Mouse (Mus musculus) embryonic stem cell, embryonic (primary cell): ENCODE results near the gene Btbd6.

Source experiments
- CTCF ChIA-PET, 4 experiments: fragments of 300-600 bp in 2 of 4; fragments of 350-600 bp in 2 of 4; sonication (Branson Sonifier 250); formaldehyde crosslinking; loops; one replicate each; lab custom pipeline; 2022; ENCODE audit warnings: inconsistent platforms in 2 of 4; lab: Charles Lee
- POLR2A ChIA-PET, 4 experiments: fragments of 300-600 bp in 2 of 4; fragments of 350-600 bp in 2 of 4; sonication (Branson Sonifier 250); formaldehyde crosslinking; loops; one replicate each; lab custom pipeline; 2022; ENCODE audit warnings: antibody characterized with exemption in 4 of 4, inconsistent platforms in 1 of 4; lab: Charles Lee

Btbd6 gene

DNA sequence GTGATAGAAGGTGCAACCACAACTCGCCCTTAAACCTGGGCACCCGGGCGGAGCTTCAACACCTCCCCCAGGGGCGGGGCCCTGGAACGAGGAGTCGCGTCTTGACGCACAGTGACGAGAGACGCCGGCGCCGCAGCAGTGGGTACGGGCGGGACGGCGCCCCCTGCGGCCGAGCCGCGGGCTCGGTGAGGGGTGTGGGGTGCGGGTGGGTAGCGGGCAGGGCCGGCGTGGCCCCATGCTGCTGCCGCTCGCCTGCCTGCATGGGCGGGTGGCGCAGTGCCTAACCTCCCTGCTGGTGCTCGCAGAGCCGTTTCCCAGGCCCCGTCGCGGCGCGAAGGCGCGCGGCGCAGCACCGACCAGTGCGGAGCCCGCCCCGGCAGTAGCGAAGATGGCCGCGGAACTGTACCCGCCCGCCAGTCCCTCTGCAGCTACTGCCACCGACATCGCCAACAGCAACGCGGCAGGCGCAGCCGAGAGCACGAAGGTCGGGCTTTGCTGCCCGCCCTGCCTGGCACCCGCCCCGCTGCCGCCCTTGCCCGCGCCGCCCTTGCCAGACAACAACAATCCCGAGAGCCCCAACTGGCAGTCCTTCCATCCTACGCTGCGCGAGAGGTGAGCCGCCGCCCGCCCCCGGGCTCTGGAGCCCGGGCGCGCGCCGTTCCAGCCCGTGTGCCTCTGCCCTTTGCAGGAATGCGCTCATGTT lies at the start of gene Btbd6:
Btbd6 (plus strand) TSS at position 112 of the 703 bp plus-strand sequence.
- CTCF ChIA-PET: interaction anchor here (0.5 to 3.6 kb wide), 31 partner anchors 10 to 1206 kb away, joined by 3 to 37 read pairs (median 4); partner anchors contain the start of genes Brf1 (in 1 of the 4) and Crip1 (in 1 of the 4)
- POLR2A ChIA-PET: interaction anchor here in 3 of 4 experiments (0.6 to 3.2 kb wide), 48 partner anchors 11 to 808 kb away, joined by 3 to 21 read pairs (median 4); partner anchors contain the start of genes Brf1 (in 3 of the 3), Tex22 (in 2 of the 3), Clba1 (in 1 of the 3) and Crip1 (in 1 of the 3)

DNA sequence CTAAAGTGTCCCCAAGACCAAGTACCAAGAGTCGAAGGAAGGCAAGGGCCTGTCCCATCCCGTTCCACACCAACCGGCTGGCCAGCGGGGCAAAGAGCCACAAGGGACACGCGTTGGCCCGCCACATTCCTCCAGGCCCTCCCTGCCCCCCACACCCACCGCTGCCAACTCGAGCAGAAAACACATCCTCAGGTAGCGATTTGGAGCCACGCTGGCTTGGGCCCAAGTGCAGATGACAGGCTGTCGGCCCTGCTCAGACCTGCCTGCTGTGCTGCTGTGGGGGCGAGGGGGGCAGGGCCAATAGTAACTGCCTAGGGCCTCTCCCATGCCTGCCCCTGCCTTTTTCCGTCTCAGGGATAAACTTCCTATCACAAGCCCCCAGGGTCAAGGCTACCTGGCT lies 49.0 kb upstream of the Btbd6 start:
- CTCF ChIA-PET: interaction anchor here in 3 of 4 experiments (0.5 to 1.6 kb wide), 8 partner anchors 8 to 254 kb away, joined by 3 to 4 read pairs (median 3); no protein-coding TSS in a partner anchor
- POLR2A ChIA-PET: interaction anchor here in 1 of 4 experiments (0.6 kb wide), 1 partner anchor 46 kb away, joined by 3 read pairs; no protein-coding TSS in a partner anchor

DNA sequence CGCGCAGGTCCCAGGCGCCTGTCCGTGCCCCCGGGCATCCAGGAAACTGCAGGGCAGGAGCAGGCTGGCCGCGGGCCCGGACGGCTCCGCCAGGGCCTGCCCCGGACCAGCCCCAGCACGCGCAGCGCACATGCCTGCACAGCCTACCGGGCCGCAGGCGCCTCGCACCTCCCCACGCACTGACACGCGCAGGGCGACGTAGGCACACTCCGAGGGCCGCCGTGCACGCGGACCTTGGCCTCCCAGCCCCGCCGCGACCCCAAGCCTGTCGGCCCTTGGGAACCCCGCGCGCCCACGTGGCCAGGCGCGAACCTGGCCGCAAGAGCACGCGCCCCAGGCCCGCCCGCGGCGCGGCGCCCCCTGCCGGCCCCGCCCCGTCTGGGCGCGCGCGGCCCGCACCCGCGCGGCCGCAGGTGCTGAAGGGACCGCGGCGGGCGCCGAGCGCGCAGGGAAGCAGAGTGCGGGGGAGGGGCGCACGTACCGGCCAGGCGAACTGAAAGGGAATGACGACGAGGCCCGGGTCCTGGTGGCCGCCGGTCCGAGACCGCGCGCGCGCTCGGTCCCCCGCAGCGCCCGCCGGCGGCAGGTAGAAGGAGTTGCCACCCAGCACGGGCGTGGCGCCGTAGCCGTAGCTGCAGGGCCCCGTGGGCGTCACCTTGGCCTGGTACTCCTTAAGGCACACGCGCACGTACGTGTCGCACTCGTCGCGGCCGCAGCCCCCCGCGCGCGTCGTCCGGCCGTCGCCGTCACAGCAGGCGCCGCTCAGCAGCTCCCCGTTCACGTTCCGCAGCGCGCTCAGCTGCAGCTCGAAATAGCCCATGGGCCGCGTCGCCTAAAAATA lies 47.7 kb upstream of the Btbd6 start:
- ChIA-PET POLR2A (interaction anchor here in 2 of 4 experiments (0.6 to 1.8 kb wide), 5 partner anchors 10 to 205 kb away, joined by 3 to 7 read pairs (median 3); no protein-coding TSS in a partner anchor), CTCF (interaction anchor here (0.6 to 3.4 kb wide), 14 partner anchors 10 to 1115 kb away, joined by 3 to 18 read pairs (median 4); partner anchors contain the start of genes Tex22 (in 1 of the 4), Xrcc3 (in 1 of the 4) and Zfyve21 (in 1 of the 4))

DNA sequence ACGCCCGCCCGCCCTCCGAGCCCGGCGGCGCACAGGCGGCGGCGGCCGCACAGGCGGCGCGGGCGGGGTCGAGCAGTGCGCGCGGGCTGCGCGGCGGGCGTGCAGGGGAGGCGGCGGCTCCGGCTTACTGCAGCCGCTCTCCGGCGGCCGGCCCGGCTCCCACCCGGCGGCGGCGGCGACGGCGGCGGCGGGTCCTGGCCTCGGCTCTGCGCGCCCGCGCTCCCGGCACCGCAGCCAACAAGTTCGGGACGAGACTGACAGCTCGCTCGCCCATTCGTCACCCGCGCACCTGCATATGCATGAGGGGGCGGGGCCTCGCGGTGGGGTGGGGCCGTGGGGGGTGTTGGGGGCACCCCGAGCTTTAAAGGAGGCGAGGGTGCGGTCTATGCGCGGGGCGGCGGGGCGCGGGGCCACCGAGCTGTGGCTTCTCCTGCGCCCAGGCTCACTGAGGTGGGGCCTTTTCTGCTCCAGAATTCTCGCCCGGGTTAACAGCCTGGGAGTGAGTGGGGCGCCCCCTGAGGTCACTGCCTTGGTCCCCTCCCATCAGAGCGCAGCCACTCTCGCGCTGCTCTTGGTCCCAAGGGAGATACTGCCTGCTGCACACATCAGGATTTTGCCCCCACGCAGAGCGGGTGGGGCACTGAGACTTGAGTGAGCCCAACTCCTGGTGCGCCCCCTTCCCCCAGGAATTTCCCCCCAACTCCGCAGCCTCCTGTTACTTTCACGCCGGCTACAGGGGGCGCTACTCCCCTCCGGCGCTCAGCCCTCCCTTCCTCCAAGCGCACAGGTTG lies 46.5 kb upstream of the Btbd6 start, which contains the start of gene Jag2:
Jag2 (minus strand) TSS at position 215 of the 791 bp plus-strand sequence.
- ChIA-PET CTCF (interaction anchor here (0.6 to 3.4 kb wide), 41 partner anchors 9 to 1138 kb away, joined by 3 to 18 read pairs (median 4); partner anchors contain the start of genes Nudt14 (in 3 of the 4), Brf1 (in 1 of the 4), Btbd6 (in 1 of the 4) and Tex22 (in 1 of the 4)), POLR2A (interaction anchor here in 3 of 4 experiments (0.6 to 1.8 kb wide), 9 partner anchors 8 to 226 kb away, joined by 3 to 10 read pairs (median 3); partner anchors contain the start of genes Nudt14 (in 2 of the 3), Btbd6 (in 1 of the 3) and Tedc1 (in 1 of the 3))

DNA sequence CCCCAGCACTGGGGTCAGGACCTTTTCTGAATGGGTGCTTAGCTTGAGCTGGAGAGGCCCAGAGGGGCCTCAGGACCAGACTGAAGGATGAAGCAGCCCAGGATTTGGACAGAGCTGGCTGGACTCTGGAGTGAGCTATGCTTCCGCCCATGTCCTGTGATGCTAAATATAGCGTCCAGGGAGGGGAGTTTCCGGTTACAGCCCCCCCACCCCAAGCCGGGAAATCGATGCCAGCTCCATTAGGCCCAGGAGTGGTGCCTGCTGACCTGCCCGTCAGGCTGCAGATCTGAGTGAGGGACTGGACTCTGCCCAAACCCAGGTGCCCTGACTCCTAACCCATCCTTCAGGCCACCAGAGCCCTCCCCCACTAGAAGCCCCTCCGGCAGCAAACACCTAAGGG lies 43.6 kb upstream of the Btbd6 start:
- ChIA-PET POLR2A (interaction anchor here in 2 of 4 experiments (0.7 to 2.2 kb wide), 4 partner anchors 9 to 120 kb away, joined by 3 to 13 read pairs (median 4); partner anchors contain the start of gene Nudt14 (in 2 of the 2)), CTCF (interaction anchor here in 2 of 4 experiments (0.5 to 1.9 kb wide), 5 partner anchors 9 to 72 kb away, joined by 3 to 4 read pairs (median 4); partner anchors contain the start of gene Nudt14 (in 1 of the 2))

DNA sequence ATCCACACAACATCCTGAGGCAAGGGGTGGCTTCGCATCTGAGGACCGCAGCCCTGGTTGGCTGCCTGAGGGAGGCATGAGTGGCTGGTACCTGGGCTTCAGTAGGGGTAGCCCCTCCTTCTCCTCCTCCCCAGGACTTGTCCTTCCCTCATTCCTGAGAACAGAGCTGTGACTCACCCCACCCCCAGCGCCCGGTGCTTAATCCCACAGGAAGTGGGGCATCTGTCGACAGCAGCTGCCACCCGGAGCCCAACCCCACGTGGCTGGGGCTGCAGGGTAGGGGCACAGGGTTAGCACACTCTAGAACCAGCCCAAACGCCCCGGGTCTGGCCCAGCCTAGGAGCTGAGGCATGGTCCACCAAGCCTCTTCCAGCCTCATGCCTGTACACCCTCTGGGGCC lies 38.4 kb upstream of the Btbd6 start:
- CTCF ChIA-PET: interaction anchor here in 2 of 4 experiments (1.2 to 1.8 kb wide), 3 partner anchors 9 to 12 kb away, joined by 3 to 4 read pairs (median 4); partner anchors contain the start of gene Jag2 (in 1 of the 2)
- POLR2A ChIA-PET: interaction anchor here in 1 of 4 experiments (1.3 to 2.1 kb wide), 2 partner anchors 12 to 118 kb away, joined by 3 to 7 read pairs; no protein-coding TSS in a partner anchor

DNA sequence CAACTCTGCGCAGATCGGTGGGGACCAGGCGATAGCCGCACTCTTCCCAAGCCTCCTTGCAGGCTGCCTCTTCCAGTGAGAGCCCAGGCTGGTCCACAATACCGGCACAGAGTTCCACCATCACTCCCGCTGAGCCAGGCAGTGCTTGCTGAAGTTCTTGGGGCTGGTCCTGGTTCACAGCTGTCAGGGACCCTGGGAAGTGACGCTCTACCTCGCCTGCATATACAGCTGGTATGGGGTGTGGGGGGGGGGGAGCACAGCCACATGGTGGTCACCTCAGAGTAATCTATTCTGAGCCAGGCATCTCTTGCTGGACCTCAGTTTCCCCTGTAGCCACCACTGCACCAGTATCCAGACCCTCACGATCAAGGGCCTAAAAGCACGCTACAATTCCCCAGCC lies 37.9 kb upstream of the Btbd6 start:
- ChIA-PET POLR2A (interaction anchor here in 2 of 4 experiments (1.3 to 2.1 kb wide), 5 partner anchors 9 to 136 kb away, joined by 3 to 7 read pairs (median 5); partner anchors contain the start of gene Tex22 (in 1 of the 2)), CTCF (interaction anchor here in 2 of 4 experiments (1.1 to 2.1 kb wide), 10 partner anchors 8 to 137 kb away, joined by 3 to 18 read pairs (median 4); partner anchors contain the start of gene Jag2 (in 2 of the 2))

DNA sequence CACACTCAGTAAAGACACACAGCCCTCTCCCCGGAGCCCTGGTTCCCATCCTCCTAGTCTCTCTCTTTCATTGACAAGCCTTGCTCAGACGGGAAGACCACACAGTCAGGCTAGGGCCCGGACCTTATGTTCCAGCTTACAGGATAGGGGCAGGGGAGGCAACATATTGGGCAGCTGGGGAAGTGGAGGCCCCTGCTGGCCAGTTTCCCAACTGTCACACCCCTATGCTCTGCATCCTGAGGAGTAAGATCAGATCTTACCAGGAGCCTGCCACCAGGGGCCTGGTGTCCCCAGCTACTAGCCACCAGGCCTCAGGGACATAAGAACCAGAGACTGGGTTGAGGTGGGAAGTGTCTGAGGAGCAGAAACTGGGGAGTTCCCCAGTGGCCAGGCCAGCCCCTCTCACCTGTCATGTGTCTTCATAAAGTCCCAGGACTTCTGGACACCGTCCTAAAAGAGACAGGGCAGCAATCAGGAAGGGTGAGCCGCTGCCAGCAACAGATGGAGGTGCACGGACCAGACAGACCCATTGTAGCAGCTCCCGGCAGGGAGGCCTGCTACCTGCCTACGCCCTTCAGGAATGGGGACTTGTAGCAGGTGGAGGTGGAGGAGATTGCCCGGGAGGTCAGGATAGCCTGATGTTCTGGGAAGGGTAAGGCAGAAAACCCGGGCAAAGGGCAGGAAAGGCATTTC lies 37.3 kb upstream of the Btbd6 start:
- CTCF ChIA-PET: interaction anchor here in 3 of 4 experiments (1.1 to 2.1 kb wide), 12 partner anchors 8 to 136 kb away, joined by 3 to 18 read pairs (median 4); partner anchors contain the start of gene Jag2 (in 3 of the 3)
- POLR2A ChIA-PET: interaction anchor here in 2 of 4 experiments (0.9 to 2.1 kb wide), 9 partner anchors 8 to 135 kb away, joined by 3 to 7 read pairs (median 3); partner anchors contain the start of genes Brf1 (in 1 of the 2) and Tex22 (in 1 of the 2)

DNA sequence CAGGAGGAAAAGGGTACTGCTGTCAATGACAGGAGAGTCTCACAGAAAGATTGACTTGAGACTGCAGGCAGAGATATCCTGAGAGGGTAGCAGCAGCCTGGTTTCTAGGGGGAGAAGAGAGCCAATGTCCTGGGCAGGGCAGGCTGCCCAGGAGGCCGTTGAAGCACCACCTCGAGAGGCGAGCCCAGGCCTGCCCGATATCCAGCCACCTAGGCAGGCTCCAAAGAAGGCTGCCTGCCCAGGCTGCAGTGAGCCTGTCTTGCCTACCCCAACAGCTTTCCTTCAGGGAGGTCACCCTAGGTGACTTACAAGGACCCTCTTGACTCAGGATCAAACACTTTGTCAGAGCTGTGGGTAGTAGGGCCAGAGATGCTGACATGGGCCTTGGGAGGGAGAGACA lies 36.0 kb upstream of the Btbd6 start:
- ChIA-PET POLR2A (interaction anchor here in 2 of 4 experiments (0.8 to 1.2 kb wide), 5 partner anchors 10 to 65 kb away, joined by 3 to 4 read pairs (median 3); partner anchors contain the start of gene Brf1 (in 1 of the 2)), CTCF (interaction anchor here in 3 of 4 experiments (0.8 to 2.1 kb wide), 5 partner anchors 10 to 66 kb away, joined by 3 to 18 read pairs (median 6); partner anchors contain the start of gene Jag2 (in 2 of the 3))

DNA sequence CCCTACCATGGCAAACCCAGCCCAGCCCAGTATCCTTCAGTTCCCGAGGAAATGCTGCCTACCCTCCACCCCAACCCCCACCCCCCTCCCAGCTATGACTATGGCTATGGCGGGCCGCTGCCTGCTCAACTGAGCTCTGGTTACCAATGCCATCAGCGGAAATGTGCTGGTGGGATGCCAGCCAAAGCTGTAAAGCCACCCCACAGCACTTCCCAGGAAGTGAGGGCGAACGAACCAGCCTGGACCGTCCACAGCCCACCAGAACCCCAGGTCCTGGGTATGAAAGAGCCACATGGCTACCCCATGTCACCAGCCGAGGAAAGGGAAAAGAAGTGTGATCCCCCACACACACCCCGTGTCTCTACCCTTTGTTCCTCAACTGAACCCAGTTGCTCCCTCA lies 35.6 kb upstream of the Btbd6 start:
- CTCF ChIA-PET: interaction anchor here in 2 of 4 experiments (0.6 to 2.7 kb wide), 6 partner anchors 10 to 389 kb away, joined by 3 to 17 read pairs (median 4); partner anchors contain the start of genes Btbd6 (in 1 of the 2) and Jag2 (in 1 of the 2)

DNA sequence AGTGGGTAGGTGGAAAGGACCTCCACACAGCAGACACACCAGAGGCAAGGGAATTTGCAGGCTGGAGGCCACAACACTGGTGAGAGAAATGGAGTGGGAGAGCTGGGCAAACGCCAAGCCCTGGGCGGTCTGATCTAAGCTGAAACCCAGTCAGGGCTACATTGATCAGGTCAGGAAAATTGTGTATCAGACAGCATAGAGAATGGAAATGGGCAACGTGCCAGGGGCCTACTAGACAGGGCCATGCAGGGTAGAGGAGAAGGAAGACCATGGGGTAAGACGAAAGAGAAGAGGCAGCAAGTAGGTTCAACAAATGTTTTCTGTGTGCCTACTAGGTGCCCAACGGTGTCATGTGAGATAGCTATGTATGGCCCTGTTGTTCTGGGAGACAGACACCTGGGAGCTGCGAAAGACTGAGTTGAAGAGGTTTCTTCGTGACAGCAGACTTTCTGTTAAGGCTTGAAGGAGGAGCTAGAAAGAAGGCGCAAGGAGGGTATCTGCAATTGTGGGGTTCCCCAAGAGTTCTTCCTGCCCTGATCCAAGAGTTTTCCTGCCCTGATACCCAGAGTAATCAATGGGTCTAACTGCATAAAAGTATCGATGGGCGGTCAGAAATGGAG lies 35.0 kb upstream of the Btbd6 start:
- ChIA-PET CTCF (interaction anchor here (0.6 to 2.7 kb wide), 20 partner anchors 8 to 390 kb away, joined by 3 to 17 read pairs (median 4); partner anchors contain the start of genes Btbd6 (in 1 of the 4), Crip1 (in 1 of the 4), Crip2 (in 1 of the 4) and Jag2 (in 1 of the 4)), POLR2A (interaction anchor here in 3 of 4 experiments (0.6 to 1.7 kb wide), 25 partner anchors 8 to 248 kb away, joined by 3 to 14 read pairs (median 4); partner anchors contain the start of genes Brf1 (in 2 of the 3), Jag2 (in 2 of the 3), Btbd6 (in 1 of the 3) and Clba1 (in 1 of the 3))

More for the DNA sequence above, 35.6 kb upstream of the Btbd6 start:
- POLR2A ChIA-PET: interaction anchor here in 2 of 4 experiments (1.0 to 1.6 kb wide), 5 partner anchors 8 to 150 kb away, joined by 4 to 13 read pairs (median 5); partner anchors contain the start of gene Jag2 (in 1 of the 2)

DNA sequence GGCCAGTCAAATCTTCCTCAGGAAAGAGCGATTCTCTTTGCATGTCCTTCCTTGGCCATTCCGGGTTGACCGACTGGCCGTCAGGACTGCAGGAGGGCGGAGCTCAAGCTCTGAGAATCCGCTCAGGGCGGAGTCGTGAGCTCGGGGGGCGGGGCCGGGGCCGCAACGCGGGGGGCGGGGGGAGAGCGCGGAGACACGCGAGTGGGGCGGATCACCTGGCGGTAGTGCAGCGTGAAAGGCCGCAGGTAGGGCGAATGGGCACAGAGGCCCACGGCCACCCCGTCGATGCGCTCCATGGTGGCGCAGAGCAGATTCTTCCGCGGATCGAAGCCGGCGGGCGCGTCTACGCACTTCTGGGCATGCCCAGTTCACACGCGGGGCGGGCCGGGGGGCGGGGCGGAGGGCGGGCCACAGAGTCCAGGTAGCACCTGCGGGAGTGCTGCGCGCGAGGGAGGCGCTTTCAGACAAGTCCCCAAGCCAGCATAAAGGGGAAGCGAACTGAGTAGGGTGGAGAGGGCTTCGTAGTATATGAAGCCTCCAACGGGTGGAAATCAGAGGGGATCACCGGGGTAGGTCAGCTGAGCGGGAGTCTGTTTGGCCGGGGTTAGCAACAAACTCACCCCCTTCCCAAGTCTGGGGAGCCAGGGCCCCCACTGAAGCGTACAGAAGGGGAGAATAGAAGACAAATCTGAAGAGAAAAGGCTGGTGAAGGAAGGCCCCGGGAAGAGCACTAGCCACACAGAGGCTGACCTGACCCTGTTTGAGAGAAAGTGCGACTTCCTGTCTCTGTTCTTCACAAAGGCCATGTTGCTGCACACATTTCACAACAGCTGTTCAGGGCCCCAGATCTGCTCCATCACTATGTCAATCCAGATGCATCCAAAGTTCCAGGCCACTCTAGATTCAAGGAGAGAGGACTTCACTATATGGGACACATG lies 34.2 kb upstream of the Btbd6 start, which contains the start of gene Nudt14:
Nudt14 (minus strand) TSS at position 349 of the 938 bp plus-strand sequence.
- ChIA-PET POLR2A (interaction anchor here in 3 of 4 experiments (0.6 to 1.7 kb wide), 27 partner anchors 8 to 249 kb away, joined by 3 to 14 read pairs (median 4); partner anchors contain the start of genes Brf1 (in 2 of the 3), Jag2 (in 2 of the 3), Btbd6 (in 1 of the 3) and Clba1 (in 1 of the 3)), CTCF (interaction anchor here (0.5 to 2.7 kb wide), 20 partner anchors 7 to 795 kb away, joined by 3 to 17 read pairs (median 4); partner anchors contain the start of genes Crip1 (in 1 of the 4), Crip2 (in 1 of the 4) and Jag2 (in 1 of the 4))

DNA sequence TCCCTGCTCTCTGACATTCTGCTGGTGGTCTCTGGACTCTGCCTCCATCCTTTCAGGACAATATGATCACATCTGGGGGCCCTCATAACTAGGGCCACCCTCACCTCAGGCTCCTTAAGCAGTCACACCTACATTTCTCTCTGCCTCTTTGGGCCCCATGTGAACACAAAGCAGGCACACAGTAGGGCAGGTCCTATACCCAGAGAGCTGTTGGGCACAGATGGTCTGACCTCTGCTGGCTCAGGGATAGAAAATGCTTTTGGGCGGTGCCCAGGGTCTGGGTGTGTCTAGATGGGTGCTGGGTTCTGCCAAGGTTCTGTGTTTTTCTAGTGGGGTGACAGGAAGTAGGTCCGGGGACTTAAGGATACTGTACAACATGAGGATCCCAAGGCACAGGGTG lies 32.6 kb upstream of the Btbd6 start:
- POLR2A ChIA-PET: interaction anchor here in 1 of 4 experiments (1.3 kb wide), 1 partner anchor 11 kb away, joined by 3 read pairs; no protein-coding TSS in a partner anchor

More for the DNA sequence above, 32.6 kb upstream of the Btbd6 start:
- CTCF ChIA-PET: interaction anchor here in 1 of 4 experiments (1.0 to 2.7 kb wide), 2 partner anchors 11 to 68 kb away, joined by 3 to 12 read pairs; no protein-coding TSS in a partner anchor
